Mouse (Mus musculus) lung, postnatal 0 days (tissue): ENCODE data around the gene Slc23a2.

ENCODE experiments used
- CTCF ChIP-seq: IDR thresholded peaks from 2 replicates; pipeline ENCODE4 v1.5.1; 2016; ENCODE audit warnings: antibody characterized with exemption, mild to moderate bottlenecking
- EP300 ChIP-seq: IDR thresholded peaks from 2 replicates; pipeline ENCODE4 v1.6.1; 2016; ENCODE audit warnings: antibody characterized with exemption, mild to moderate bottlenecking, control low read depth

GRCm38 (mm10) chr2:132163626-132164025 is 18.7 kb upstream of the Slc23a2 start:
- TF ChIP-seq CTCF, result no peak
- TF ChIP-seq EP300, result no peak
